Mouse (Mus musculus) lung, embryonic 15.5 days (tissue): ENCODE data around the gene S100a11. TPM values are rescaled to one million over a fixed set of nuclear protein-coding genes. Genes with fewer than 3 reads are reported as not detected.
A peak's percentile ranks its signal among the peaks of the same experiment; 100 is the strongest.
"Not testable (repeated sequence)": the region's sequence is repeated elsewhere in the genome, so short reads cannot be mapped to it uniquely, and the experiment has no call there.

Source experiments
- ATAC-seq: fragments of 200-750 bp; cut with Nextera tagmentation; 2 replicates; pipeline ENCODE4 v1.8.0; 2017; ENCODE audit warnings: moderate number of reproducible peaks, borderline replicate concordance; ENCODE audit not compliant: low FRiP score, low TSS enrichment; ENCODE audit errors: extremely low read depth
- H3K27ac ChIP-seq: fragments of 300-500 bp; sonication (generic); 2 replicates; pipeline ENCODE4 v1.5.1; 2015; ENCODE audit warnings: moderate library complexity, mild to moderate bottlenecking, inconsistent platforms
- H3K27me3 ChIP-seq: fragments of 300-500 bp; sonication (generic); 2 replicates; pipeline ENCODE4 v1.6.1; 2015; ENCODE audit warnings: inconsistent platforms
- H3K36me3 ChIP-seq: fragments of 300-500 bp; sonication (generic); 2 replicates; pipeline ENCODE4 v1.6.1; 2015; ENCODE audit warnings: inconsistent platforms
- H3K4me1 ChIP-seq: fragments of 300-500 bp; sonication (generic); 2 replicates; pipeline ENCODE4 v1.6.1; 2015; ENCODE audit warnings: inconsistent platforms
- H3K4me2 ChIP-seq: fragments of 300-500 bp; sonication (generic); 2 replicates; pipeline ENCODE4 v1.6.1; 2015; ENCODE audit warnings: inconsistent platforms, mild to moderate bottlenecking, moderate library complexity
- H3K4me3 ChIP-seq: fragments of 300-500 bp; sonication (generic); 2 replicates; pipeline ENCODE4 v1.5.1; 2015; ENCODE audit warnings: mild to moderate bottlenecking, inconsistent platforms
- H3K9ac ChIP-seq: fragments of 300-500 bp; sonication (generic); 2 replicates; pipeline ENCODE4 v1.6.1; 2015; ENCODE audit warnings: inconsistent platforms
- H3K9me3 ChIP-seq: fragments of 300-500 bp; sonication (generic); 2 replicates; pipeline ENCODE4 v1.6.1; 2016; ENCODE audit warnings: inconsistent platforms
- WGBS: fragments of 180-500 bp; shearing (Covaris S2); methylation state at CpG from one replicate; pipeline ENCODE4 v1.1.7; 2015; 5-methylcytosine and 5-hydroxymethylcytosine counted together
- polyA plus RNA-seq: library from polyadenylated mRNA; unstranded; fragments of >200 nt; fragmentation: Nextera tagmentation; extraction: Ambion mirVana; gene quantifications from 2 replicates; pipeline ENCODE4 v1.2.1, GENCODE M21; 2015

S100a11 gene
- polyA plus RNA-seq: 1,226 and 1,272 TPM in 2 replicates

DNA sequence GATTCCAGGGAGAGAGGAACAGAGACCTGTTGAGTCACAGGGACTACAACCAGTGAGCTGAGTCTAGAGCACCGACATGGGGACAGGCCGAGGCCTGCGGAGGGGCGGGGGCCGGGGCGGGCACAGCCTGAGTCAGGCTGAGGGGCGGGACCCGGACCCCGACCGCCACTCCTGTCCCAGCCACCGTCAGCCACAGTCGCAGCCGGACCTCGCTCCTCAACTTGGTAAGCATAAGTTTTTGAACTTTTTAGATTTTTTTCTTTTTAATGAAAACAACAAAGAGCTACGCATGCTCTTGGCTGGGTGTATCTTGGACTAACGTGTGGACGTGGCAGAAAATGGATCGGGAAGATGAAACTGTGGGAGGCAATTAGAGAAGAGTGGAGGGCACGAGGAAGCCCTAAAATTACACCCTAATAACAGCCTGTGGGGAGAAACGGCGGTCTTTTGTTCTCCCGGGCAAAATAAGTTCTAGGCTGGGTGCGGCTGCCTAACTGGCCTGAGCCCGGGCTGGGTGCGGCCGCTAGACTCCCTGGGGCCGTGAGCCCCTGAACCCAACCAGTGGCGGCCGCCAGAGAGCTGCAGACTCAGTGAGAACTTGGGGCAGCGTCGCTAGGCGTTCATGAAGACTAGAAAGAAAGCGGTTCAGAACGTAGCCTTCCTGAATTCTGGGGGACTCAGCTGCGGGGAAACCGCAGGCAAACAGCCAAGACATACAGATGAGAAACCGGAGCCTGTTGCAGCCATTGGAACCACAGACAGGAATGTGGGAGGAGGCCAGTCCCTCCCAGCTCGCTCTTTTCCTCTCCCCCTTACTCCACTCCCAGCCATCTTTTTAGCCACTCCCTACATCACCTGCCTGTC lies at the start of gene S100a11:
Gene S100a11 (plus strand): TSS at position 159 of the 864 bp plus-strand sequence.
- Histone ChIP-seq H3K4me3 (peak within 1 kb of the TSS; percentile 76), H3K9ac (peak within 1 kb of the TSS; percentile 70)
- WGBS: under 1% methylated on average over 36 of the region's 38 CpGs

DNA sequence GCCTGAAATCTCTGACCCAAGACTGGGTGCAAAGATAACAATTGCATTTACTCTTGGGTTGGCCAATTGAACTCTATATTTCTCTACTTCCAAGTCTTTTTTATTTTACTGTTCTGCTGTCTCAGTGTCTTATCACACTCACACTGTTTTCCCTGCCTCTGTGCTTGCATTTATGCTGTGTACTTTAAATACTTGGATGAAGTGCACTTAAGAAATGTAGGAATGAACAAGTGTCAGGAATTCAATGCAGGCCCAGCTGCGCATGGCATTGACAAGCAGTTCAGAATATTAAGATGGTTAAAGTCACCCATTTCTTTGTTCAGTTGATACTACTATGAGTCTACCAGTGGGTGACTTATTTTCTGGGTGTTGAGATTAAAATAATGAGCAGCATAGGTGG lies 40.2 kb upstream of the S100a11 start:
- Histone ChIP-seq H3K4me1 (0 out of 2 replicates have a peak, but pooled peaks cover 7% of the 10 kb centered on the region), H3K4me2 (no peak overlapping the region), H3K27ac (no peak overlapping the region), H3K4me3 (no peak overlapping the region), H3K9ac (no peak overlapping the region), H3K27me3 (no peaks in the 10 kb centered on the region), H3K9me3 (no peaks in the 10 kb centered on the region), H3K36me3 (no peaks in the 10 kb centered on the region)
- ATAC-seq: no peak
- 68% methylated on average over 1 of the region's 1 CpGs for WGBS

More for the DNA sequence above, at the start of gene S100a11:
- Histone ChIP-seq H3K27me3 (no peaks in the 10 kb centered on the region), H3K4me2 (peak within 1 kb of the TSS; percentile 61), H3K36me3 (peaks cover 7% of the 10 kb centered on the region; the same call in 1 of the 2 replicates), H3K9me3 (no peaks in the 10 kb centered on the region), H3K4me1 (peaks cover 16% of the 10 kb centered on the region), H3K27ac (peak within 1 kb of the TSS; percentile 96)
- peak; percentile 96 for ATAC-seq

- peak; percentile 88 for ATAC-seq
Measured at GRCm38 (mm10) chr3:93481982-93482616, 38.2 kb upstream of the S100a11 start.

DNA sequence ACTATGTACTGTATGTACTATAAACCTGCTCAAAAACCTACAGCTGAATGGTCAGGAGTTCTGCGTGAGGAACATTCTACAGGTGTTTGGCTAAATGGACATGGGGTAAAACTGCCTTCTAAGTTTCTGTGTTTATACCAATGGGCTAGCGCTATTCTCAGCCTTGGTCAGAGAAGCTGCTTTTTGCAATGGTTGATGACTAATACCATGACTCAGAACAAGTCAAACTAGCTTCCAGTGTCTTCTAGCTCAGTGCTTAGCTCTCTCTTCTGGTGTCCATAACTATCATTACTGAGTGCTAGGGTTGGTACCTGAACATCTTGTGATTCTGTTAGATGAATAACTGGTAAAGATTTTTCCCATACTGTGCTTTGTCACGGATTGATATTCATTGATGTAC lies 34.7 kb upstream of the S100a11 start:
- Histone ChIP-seq H3K4me3 (no peak overlapping the region), H3K4me1 (0 out of 2 replicates have a peak, but pooled peaks cover 6% of the 10 kb centered on the region), H3K9ac (no peak overlapping the region), H3K4me2 (no peak overlapping the region), H3K9me3 (no peaks in the 10 kb centered on the region), H3K27ac (no peak overlapping the region), H3K36me3 (no peaks in the 10 kb centered on the region), H3K27me3 (no peaks in the 10 kb centered on the region)
- WGBS: 85% methylated on average over 3 of the region's 3 CpGs
- ATAC-seq: no peak

More at GRCm38 (mm10) chr3:93481982-93482616, 38.2 kb upstream of the S100a11 start:
- 47% methylated on average over 2 of the region's 2 CpGs for WGBS
- no peaks in the 10 kb centered on the region for H3K36me3 ChIP-seq
- no peak overlapping the region for H3K9ac ChIP-seq
- H3K9me3 ChIP-seq: no peaks in the 10 kb centered on the region
- no peaks in the 10 kb centered on the region for H3K27me3 ChIP-seq
- 0 out of 2 replicates have a peak, but pooled peaks cover 7% of the 10 kb centered on the region for H3K4me1 ChIP-seq
- H3K4me3 ChIP-seq: no peak overlapping the region
- no peak overlapping the region for H3K27ac ChIP-seq
- no peak overlapping the region for H3K4me2 ChIP-seq

GRCm38 (mm10) chr3:93488541-93488940 lies 31.7 kb upstream of the S100a11 start:
- H3K9ac ChIP-seq: no peak overlapping the region
- H3K27me3 ChIP-seq: no peaks in the 10 kb centered on the region
- no peaks in the 10 kb centered on the region for H3K9me3 ChIP-seq
- H3K36me3 ChIP-seq: no peaks in the 10 kb centered on the region
- no peak overlapping the region for H3K4me3 ChIP-seq
- ATAC-seq: no peak; the same call in 1 of the 2 replicates
- no peak overlapping the region for H3K4me2 ChIP-seq
- WGBS: 87% methylated on average over 2 of the region's 2 CpGs
- H3K27ac ChIP-seq: no peak overlapping the region
- no peaks in the 10 kb centered on the region for H3K4me1 ChIP-seq

DNA sequence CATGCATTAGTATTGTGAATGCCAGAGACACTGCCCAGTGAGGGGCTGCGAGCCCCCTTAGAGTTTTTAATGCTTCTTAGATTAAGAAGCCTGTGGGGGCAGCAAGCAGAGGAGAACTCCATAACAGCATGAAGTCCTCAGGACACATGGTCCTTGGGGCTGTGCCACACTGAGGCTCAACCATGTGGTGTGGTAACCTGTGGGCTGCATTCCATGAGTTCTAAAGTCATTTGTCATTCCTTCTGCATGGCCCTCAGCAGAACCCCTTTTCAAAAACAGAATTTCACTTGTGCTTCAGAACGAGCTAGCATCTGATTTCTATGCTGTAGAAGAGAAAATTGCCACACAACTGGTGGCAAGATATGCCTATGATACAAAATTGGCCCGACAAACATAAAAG lies 28.1 kb upstream of the S100a11 start:
- no peaks in the 10 kb centered on the region for H3K9me3 ChIP-seq
- no peak for ATAC-seq

GRCm38 (mm10) chr3:93493992-93494391 lies 26.3 kb upstream of the S100a11 start:
- ATAC-seq: peak; percentile 72
- no peaks in the 10 kb centered on the region for H3K4me1 ChIP-seq
- H3K36me3 ChIP-seq: no peaks in the 10 kb centered on the region
- no peaks in the 10 kb centered on the region for H3K9me3 ChIP-seq
- H3K9ac ChIP-seq: no peak overlapping the region
- H3K4me2 ChIP-seq: no peak overlapping the region
- WGBS: 3% methylated on average over 4 of the region's 4 CpGs
- H3K4me3 ChIP-seq: no peak overlapping the region
- no peak overlapping the region for H3K27ac ChIP-seq
- no peaks in the 10 kb centered on the region for H3K27me3 ChIP-seq

More for the DNA sequence above, 28.1 kb upstream of the S100a11 start:
- H3K27ac ChIP-seq: no peak overlapping the region
- no peak overlapping the region for H3K9ac ChIP-seq
- H3K27me3 ChIP-seq: no peaks in the 10 kb centered on the region
- H3K4me3 ChIP-seq: no peak overlapping the region
- no peaks in the 10 kb centered on the region for H3K36me3 ChIP-seq
- no peaks in the 10 kb centered on the region for H3K4me1 ChIP-seq
- WGBS: 66% methylated on average over 3 of the region's 3 CpGs
- no peak overlapping the region for H3K4me2 ChIP-seq

DNA sequence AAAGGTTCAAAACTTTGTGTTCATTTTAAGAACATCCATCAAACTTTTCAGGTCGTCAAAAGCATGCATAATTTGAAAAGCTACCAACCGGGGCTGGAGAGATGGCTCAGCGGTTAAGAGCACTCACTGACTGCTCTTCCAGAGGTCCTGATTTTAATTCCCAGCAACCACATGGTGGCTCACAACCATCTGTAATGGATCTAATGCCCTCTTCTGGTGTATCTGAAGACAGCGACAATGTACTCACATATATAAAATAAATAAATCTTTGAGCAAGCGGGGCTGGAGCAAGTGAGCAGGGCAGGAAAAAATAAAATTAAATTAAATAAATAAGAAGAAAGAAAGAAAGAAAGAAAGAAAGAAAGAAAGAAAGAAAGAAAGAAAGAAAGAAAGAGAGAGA lies 25.5 kb upstream of the S100a11 start:
- not testable (repeated sequence) for H3K27ac ChIP-seq, ATAC-seq, H3K4me3 ChIP-seq, H3K4me2 ChIP-seq, H3K9ac ChIP-seq, H3K36me3 ChIP-seq, H3K9me3 ChIP-seq, H3K4me1 ChIP-seq, H3K27me3 ChIP-seq
- 15% methylated on average over 5 of the region's 5 CpGs for WGBS

DNA sequence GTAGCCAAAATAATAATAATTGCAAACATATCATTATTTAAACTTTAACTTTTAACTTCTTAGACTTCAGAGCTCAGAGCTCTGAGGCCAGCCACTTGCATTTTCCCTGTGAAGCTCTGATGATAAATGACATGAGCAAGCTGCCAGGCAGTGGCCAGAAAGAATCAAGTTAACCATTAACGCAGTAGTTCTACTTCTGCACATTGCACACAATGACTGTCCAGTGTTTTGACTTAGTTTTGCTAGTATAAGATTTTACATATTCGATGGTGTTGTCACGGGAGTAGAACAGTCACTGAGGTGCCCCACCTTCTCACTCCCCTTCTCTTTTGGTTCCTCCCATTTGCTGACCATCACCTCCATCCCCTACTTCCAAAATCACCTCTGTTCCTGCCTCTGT lies 23.2 kb upstream of the S100a11 start:
- no peak overlapping the region for H3K4me3 ChIP-seq
- no peaks in the 10 kb centered on the region for H3K9me3 ChIP-seq
- no peak overlapping the region for H3K27ac ChIP-seq
- no peak for ATAC-seq
- H3K27me3 ChIP-seq: no peaks in the 10 kb centered on the region
- 53% methylated on average over 3 of the region's 3 CpGs for WGBS
- H3K9ac ChIP-seq: no peak overlapping the region
- no peaks in the 10 kb centered on the region for H3K4me1 ChIP-seq
- H3K4me2 ChIP-seq: no peak overlapping the region
- no peaks in the 10 kb centered on the region for H3K36me3 ChIP-seq

DNA sequence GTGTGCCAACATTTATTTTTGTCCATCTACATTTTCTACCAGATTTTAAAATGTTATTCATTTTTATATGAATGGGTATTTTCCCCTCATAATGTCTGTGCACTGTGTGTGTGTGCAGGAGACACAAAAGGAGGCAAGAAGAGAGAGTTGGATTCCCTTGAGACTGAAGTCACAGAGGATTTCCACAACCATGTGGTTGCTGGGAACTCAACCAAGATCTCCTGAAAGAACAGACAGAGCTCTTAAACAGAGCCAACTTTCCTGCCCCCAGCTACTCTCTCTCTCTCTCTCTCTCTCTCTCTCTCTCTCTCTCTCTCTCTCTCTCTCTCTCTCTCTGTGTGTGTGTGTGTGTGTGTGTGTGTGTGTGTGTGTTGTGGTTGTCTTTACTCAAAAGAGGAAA lies 21.2 kb upstream of the S100a11 start:
- no peak overlapping the region for H3K27ac ChIP-seq
- no peaks in the 10 kb centered on the region for H3K36me3 ChIP-seq
- H3K9me3 ChIP-seq: no peaks in the 10 kb centered on the region
- H3K4me2 ChIP-seq: no peak overlapping the region
- no peak for ATAC-seq
- no peaks in the 10 kb centered on the region for H3K27me3 ChIP-seq
- no peak overlapping the region for H3K4me3 ChIP-seq
- H3K9ac ChIP-seq: no peak overlapping the region
- H3K4me1 ChIP-seq: no peaks in the 10 kb centered on the region

GRCm38 (mm10) chr3:93504536-93505189 lies 15.6 kb upstream of the S100a11 start:
- 66% methylated on average over 7 of the region's 7 CpGs for WGBS
- Histone ChIP-seq H3K9ac (no peak overlapping the region), H3K27ac (no peak overlapping the region), H3K36me3 (no peaks in the 10 kb centered on the region), H3K4me3 (no peak overlapping the region), H3K27me3 (no peaks in the 10 kb centered on the region), H3K9me3 (no peaks in the 10 kb centered on the region), H3K4me1 (no peaks in the 10 kb centered on the region), H3K4me2 (no peak overlapping the region)
- ATAC-seq: no peak
